Mouse (Mus musculus): ENCODE measurements around the gene Pola1. TPM values are rescaled to one million over a fixed set of nuclear protein-coding genes. Genes with fewer than 3 reads are reported as not detected.

Pola1 gene
- total RNA-seq, 2 experiments from 2014 or later: 2.1 to 2.2 TPM

- Histone ChIP-seq H3K27ac (no peak overlapping the region), H3K4me3 (peak overlapping the region; percentile 57)
- TF ChIP-seq CTCF (IDR thresholded peaks at IDR 0.05): no peak
- intact Hi-C loops (cut with DNase I): no loop called here
- no peak for DNase-seq
Observed at GRCm38 (mm10) chrX:93297001-93297441, 334.9 kb downstream of the Pola1 start.

- intact Hi-C loops (cut with DNase I): no loop called here
- no peak overlapping the region for H3K4me3 ChIP-seq
- DNase-seq: no peak
- TF ChIP-seq CTCF (IDR thresholded peaks at IDR 0.05): no peak
- H3K27ac ChIP-seq: no peak overlapping the region
Observed at GRCm38 (mm10) chrX:93295819-93296218, 336.1 kb downstream of the Pola1 start.

GRCm38 (mm10) chrX:93294736-93295490 is 337.0 kb downstream of the Pola1 start:
- no peak for TF ChIP-seq CTCF (IDR thresholded peaks at IDR 0.05)
- intact Hi-C loops (cut with DNase I): loop anchor here (5.0 kb wide), 1 partner anchor 917 kb away; the partner anchor contains the start of gene Eif2s3x
- DNase-seq: no peak
- Histone ChIP-seq H3K27ac (no peak overlapping the region), H3K4me3 (no peak overlapping the region)

GRCm38 (mm10) chrX:93292031-93292430 is 339.9 kb downstream of the Pola1 start:
- DNase-seq: no peak
- intact Hi-C loops (cut with DNase I): loop anchor here (5.0 kb wide), 1 partner anchor 920 kb away; the partner anchor contains the start of gene Eif2s3x
- H3K27ac ChIP-seq: no peak overlapping the region
- H3K4me3 ChIP-seq: no peak overlapping the region
- no peak for TF ChIP-seq CTCF (IDR thresholded peaks at IDR 0.05)

- TF ChIP-seq CTCF (IDR thresholded peaks at IDR 0.05): no peak
- no peak for DNase-seq
- peak overlapping the region; percentile 67 for H3K4me3 ChIP-seq
- H3K27ac ChIP-seq: no peak overlapping the region
- intact Hi-C loops (cut with DNase I): loop anchor here (5.0 to 10.0 kb wide), 3 partner anchors 175 to 922 kb away; partner anchors contain the start of gene Eif2s3x
Observed at GRCm38 (mm10) chrX:93289851-93290380, 342.0 kb downstream of the Pola1 start.

GRCm38 (mm10) chrX:93289076-93289475 is 342.9 kb downstream of the Pola1 start:
- Histone ChIP-seq H3K4me3 (peak overlapping the region; percentile 67), H3K27ac (no peak overlapping the region)
- TF ChIP-seq CTCF (IDR thresholded peaks at IDR 0.05): no peak
- intact Hi-C loops (cut with DNase I): loop anchor here (5.0 to 10.0 kb wide), 2 partner anchors 176 to 603 kb away; no protein-coding TSS in a partner anchor
- no peak for DNase-seq

GRCm38 (mm10) chrX:93288339-93288738 is 343.6 kb downstream of the Pola1 start:
- no peak for DNase-seq
- Histone ChIP-seq H3K4me3 (peak overlapping the region; percentile 67), H3K27ac (no peak overlapping the region)
- intact Hi-C loops (cut with DNase I): loop anchor here (5.0 to 10.0 kb wide), 2 partner anchors 176 to 604 kb away; no protein-coding TSS in a partner anchor
- TF ChIP-seq CTCF (IDR thresholded peaks at IDR 0.05): no peak

GRCm38 (mm10) chrX:93286291-93286893 is 345.6 kb downstream of the Pola1 start, which contains the start of gene Arx:
Arx (plus strand) TSS chrX:93286445.
- TF ChIP-seq CTCF (IDR thresholded peaks at IDR 0.05): no peak
- DNase-seq: peak; percentile 67
- intact Hi-C loops (cut with DNase I): loop anchor here (5.0 to 10.0 kb wide), 2 partner anchors 178 to 606 kb away; no protein-coding TSS in a partner anchor
- H3K4me3 ChIP-seq: peak within 1 kb of the TSS; percentile 6; the same call in 1 of the 2 replicates
- no peak within 1 kb of the TSS for H3K27ac ChIP-seq

GRCm38 (mm10) chrX:93285091-93285490 is 346.9 kb downstream of the Pola1 start:
- Histone ChIP-seq H3K4me3 (no peak overlapping the region), H3K27ac (no peak overlapping the region)
- no peak for DNase-seq
- intact Hi-C loops (cut with DNase I): loop anchor here (5.0 to 10.0 kb wide), 2 partner anchors 180 to 607 kb away; no protein-coding TSS in a partner anchor
- no peak for TF ChIP-seq CTCF (IDR thresholded peaks at IDR 0.05)

- intact Hi-C loops (cut with DNase I): loop anchor here (10.0 kb wide), 1 partner anchor 183 kb away; no protein-coding TSS in a partner anchor
- no peak for DNase-seq
- Histone ChIP-seq H3K4me3 (no peak overlapping the region), H3K27ac (no peak overlapping the region)
- TF ChIP-seq CTCF (IDR thresholded peaks at IDR 0.05): no peak
Observed at GRCm38 (mm10) chrX:93281756-93282155, 350.2 kb downstream of the Pola1 start.

GRCm38 (mm10) chrX:93281028-93281723 is 350.8 kb downstream of the Pola1 start:
- TF ChIP-seq CTCF (IDR thresholded peaks at IDR 0.05): peak; percentile 72
- Histone ChIP-seq H3K4me3 (no peak overlapping the region), H3K27ac (no peak overlapping the region)
- DNase-seq: peak; percentile 69
- intact Hi-C loops (cut with DNase I): loop anchor here (10.0 kb wide), 1 partner anchor 184 kb away; no protein-coding TSS in a partner anchor

- DNase-seq: no peak
- no peak for TF ChIP-seq CTCF (IDR thresholded peaks at IDR 0.05)
- no peak overlapping the region for H3K4me3 ChIP-seq
- no peak overlapping the region for H3K27ac ChIP-seq
- intact Hi-C loops (cut with DNase I): loop anchor here (10.0 kb wide), 1 partner anchor 185 kb away; no protein-coding TSS in a partner anchor
Observed at GRCm38 (mm10) chrX:93279940-93280339, 352.0 kb downstream of the Pola1 start.

Data from gastrocnemius, adult 2 months (tissue).